Mouse (Mus musculus) testis, adult 2 months (tissue): ENCODE data around the gene Map2k4. TPM values are rescaled to one million over a fixed set of nuclear protein-coding genes. Genes with fewer than 3 reads are reported as not detected.

Experiments
- H3K27ac ChIP-seq: fragments of 200-500 bp; 2 replicates; pipeline ENCODE4 v1.5.1; 2012; ENCODE audit warnings: low read depth, low read length; ENCODE audit not compliant: control insufficient read depth, insufficient read depth
- H3K27me3 ChIP-seq: fragments of 200-500 bp; 2 replicates; pipeline ENCODE4 v1.6.1; 2012; ENCODE audit warnings: mild to moderate bottlenecking, low read length, moderate library complexity; ENCODE audit not compliant: control insufficient read depth, insufficient read depth
- H3K36me3 ChIP-seq: fragments of 200-500 bp; 2 replicates; pipeline ENCODE4 v1.6.1; 2012; ENCODE audit warnings: mild to moderate bottlenecking, low read length; ENCODE audit not compliant: control insufficient read depth, insufficient read depth
- H3K4me1 ChIP-seq: fragments of 200-500 bp; 2 replicates; pipeline ENCODE4 v1.6.1; 2012; ENCODE audit warnings: low read length; ENCODE audit not compliant: control insufficient read depth, insufficient read depth
- H3K4me3 ChIP-seq: fragments of 200-500 bp; 2 replicates; pipeline ENCODE4 v1.5.1; 2012; ENCODE audit warnings: low read depth, mild to moderate bottlenecking, low read length, moderate library complexity, mixed read lengths; ENCODE audit not compliant: control insufficient read depth
- CTCF ChIP-seq: fragments of 200-500 bp; IDR thresholded peaks from 2 replicates; pipeline ENCODE4 v1.5.1; 2012; ENCODE audit warnings: low read depth, mild to moderate bottlenecking, inconsistent platforms, low read length, moderate library complexity; ENCODE audit not compliant: control insufficient read depth, insufficient read depth, insufficient replicate concordance
- POLR2A ChIP-seq: fragments of 200-500 bp; IDR thresholded peaks from 2 replicates; pipeline ENCODE4 v1.6.1; 2012; ENCODE audit warnings: low read depth, mild to moderate bottlenecking, inconsistent platforms, low read length, moderate library complexity; ENCODE audit not compliant: control insufficient read depth
- polyA plus RNA-seq: library from polyadenylated mRNA; depleted of rRNA; stranded (reverse); fragments of >200 nt; gene quantifications from 2 replicates; pipeline ENCODE4 v1.2.3, GENCODE M21; 2012

The Map2k4 gene
- polyA plus RNA-seq, 1 experiment = 6.9 TPM

DNA sequence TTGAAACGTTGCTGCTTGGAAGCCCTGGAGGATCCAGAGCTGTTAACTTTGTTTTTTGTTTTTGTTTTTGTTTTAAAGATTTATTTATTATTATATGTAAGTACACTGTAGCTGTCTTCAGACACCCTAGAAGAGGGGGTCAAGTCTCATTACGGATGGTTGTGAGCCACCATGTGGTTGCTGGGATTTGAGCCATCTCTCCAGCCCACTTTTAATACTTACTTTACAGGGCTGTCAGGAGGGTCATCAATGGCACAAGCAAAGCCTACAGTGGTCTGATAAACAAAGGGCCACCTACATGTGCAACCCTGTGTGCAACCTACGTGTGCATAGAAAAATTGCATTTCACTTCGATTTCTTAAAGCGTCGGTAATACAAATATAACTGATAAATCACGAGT lies 19.5 kb upstream of the Map2k4 start:
- TF ChIP-seq POLR2A (no peak), CTCF (no peak)
- H3K27ac ChIP-seq = peak overlapping the region; percentile 91
- H3K27me3 ChIP-seq = no peaks in the 10 kb centered on the region
- H3K4me1 ChIP-seq = no peaks in the 10 kb centered on the region; the same call in 1 of the 2 replicates
- peak overlapping the region; percentile 94 for H3K4me3 ChIP-seq
- no peaks in the 10 kb centered on the region for H3K36me3 ChIP-seq

DNA sequence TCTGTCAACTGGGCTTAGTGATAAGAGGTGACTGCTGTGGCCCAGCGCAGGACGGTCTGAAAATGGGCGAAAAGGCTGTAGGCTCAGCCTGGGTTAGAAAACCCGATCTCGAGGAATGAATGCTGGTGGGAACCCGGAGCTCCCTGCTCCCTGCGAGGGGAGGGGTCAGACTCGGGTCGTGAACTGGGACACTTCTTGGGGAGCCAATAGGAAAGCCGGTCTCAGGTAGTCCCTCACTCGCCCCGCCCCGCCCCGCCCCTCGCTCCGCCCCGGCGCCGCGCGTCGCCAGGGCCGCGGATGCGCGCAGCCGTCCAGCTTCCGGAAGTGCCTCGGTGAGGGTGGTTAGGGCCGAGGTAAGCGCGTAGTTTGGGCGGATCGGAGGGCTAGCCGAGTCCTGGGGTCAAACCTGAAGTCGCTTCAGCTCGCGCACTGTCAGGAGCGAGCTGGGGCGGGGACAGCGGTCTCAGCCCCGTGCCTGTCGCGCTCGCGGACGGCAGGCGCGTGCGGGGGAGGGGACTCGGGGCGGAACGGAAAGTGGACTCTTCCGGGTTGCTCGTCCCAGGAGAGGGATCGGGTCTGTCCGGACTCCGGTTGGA lies 18.9 kb upstream of the Map2k4 start, which contains the start of gene Zkscan6:
TSS of gene Zkscan6 (plus strand) at position 267 of the 596 bp plus-strand sequence.
- H3K36me3 ChIP-seq = no peaks in the 10 kb centered on the region
- no peaks in the 10 kb centered on the region for H3K4me1 ChIP-seq
- no peaks in the 10 kb centered on the region for H3K27me3 ChIP-seq
- H3K4me3 ChIP-seq = peak within 1 kb of the TSS; percentile 94
- peak; percentile 75 for TF ChIP-seq POLR2A
- no peak for TF ChIP-seq CTCF
- H3K27ac ChIP-seq = peak within 1 kb of the TSS; percentile 91

DNA sequence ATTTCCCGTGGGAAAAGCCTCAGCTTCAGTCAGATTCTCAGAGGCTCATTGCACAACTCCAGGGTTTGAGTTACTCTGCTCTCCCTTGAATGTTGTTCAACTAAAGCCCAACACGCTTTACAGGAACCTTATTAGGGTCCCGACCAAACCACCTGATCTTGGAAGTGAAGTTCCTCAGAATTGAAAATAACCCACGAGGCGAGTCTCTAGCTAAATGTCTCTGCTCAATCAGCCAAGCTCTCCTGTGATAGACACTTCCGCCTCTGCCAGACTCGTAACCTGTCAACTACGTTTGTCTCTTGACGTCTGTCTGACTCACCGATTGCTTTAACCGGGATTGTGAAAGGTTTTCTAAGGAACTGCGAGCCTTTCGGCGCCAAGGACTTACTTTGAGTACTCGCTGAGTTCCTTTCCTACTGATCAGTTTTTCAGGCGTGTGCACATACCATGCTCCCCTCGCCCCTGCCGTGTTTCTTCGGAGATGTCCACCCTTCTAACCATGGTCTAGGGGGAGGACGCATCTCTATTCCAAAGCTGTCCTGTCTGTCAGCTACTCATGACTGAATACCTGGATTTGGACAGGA lies 18.3 kb upstream of the Map2k4 start:
- Histone ChIP-seq H3K27ac (peak overlapping the region; percentile 0; the same call in 1 of the 2 replicates), H3K27me3 (no peaks in the 10 kb centered on the region), H3K4me3 (peak overlapping the region; percentile 94), H3K36me3 (no peaks in the 10 kb centered on the region), H3K4me1 (no peaks in the 10 kb centered on the region)
- TF ChIP-seq POLR2A (no peak), CTCF (no peak)

DNA sequence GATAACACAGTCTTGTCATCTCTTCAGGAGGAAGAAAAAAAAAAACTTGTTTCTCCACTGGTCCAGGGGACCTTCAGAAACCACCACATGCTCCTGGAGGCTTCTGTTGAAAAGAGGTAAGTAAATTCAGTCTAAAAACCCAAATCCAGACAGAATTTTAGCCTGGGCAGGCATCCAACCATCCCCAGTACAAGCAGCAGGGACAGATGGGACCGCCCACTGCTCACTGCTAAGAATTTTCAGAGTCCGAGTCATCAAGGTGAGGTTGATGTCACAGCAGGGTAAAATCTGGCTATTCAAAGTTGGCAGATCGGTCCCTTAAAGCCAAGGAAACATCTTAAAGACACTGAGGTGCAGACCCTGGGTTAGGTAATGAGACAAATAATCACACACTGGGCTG lies 13.8 kb upstream of the Map2k4 start:
- Histone ChIP-seq H3K4me3 (no peak overlapping the region), H3K4me1 (no peaks in the 10 kb centered on the region), H3K27ac (no peak overlapping the region), H3K27me3 (no peaks in the 10 kb centered on the region), H3K36me3 (no peaks in the 10 kb centered on the region)
- TF ChIP-seq CTCF = no peak
- TF ChIP-seq POLR2A = no peak

DNA sequence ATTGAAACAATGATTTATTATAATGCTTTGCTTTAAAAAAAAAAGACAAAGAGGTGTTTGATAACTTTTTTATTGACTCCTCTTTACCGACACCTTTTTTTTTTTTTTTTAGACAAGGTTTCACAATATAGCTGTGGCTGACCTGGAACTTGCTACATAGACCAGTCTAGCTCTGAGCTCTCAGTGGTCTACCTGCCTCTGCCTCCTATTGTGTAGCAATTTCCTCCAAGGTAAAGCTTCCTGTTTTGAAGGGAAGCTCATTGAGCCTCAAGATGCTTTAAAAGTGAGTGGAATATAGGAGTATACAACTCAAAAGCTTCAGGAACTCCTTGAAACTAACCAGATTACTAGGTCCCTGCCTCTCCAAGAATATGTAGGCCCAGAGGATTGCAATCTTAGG lies 7.8 kb upstream of the Map2k4 start:
- H3K4me3 ChIP-seq = no peak overlapping the region
- H3K27ac ChIP-seq = no peak overlapping the region
- H3K4me1 ChIP-seq = no peaks in the 10 kb centered on the region
- TF ChIP-seq CTCF (no peak), POLR2A (no peak)
- no peaks in the 10 kb centered on the region for H3K36me3 ChIP-seq
- no peaks in the 10 kb centered on the region for H3K27me3 ChIP-seq

DNA sequence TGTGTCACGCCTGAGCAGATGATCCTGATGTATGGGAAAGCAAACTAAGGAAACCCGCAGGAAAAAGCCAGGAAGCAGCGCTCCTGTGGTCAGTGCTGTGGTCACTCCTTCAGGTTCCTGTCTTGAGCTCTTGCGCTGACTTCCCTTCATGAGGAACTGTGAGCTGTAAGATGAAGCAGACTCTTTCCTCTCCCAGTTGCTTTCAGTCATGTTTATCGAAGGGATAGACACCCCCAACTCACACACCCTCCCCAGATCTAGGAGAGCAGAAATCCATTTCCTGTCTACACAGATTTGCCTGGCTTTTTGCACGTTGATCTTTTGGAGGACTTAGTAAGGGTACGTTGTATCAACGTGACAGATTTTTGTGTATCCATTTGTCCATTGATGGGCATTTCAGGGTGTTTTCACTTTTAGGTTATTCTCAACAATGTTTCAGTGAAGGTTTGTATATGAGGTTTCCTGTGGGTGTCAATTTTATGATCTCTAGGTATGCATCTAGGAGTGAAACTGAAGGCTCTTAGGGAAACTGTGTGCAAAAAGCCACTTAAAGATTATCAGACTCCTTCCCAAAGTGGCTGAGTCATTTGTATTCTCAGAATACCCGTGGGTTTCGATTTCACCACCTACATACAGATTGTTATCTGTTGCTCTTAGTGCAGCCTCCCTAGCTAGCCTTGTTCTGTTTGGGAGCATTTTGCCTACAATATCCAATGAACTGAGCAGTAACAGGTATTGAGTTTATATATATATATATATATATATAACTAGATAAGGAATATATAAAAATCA lies 6.5 kb upstream of the Map2k4 start:
- no peaks in the 10 kb centered on the region for H3K27me3 ChIP-seq
- TF ChIP-seq POLR2A (no peak), CTCF (no peak)
- no peak overlapping the region for H3K27ac ChIP-seq
- no peaks in the 10 kb centered on the region for H3K36me3 ChIP-seq
- no peaks in the 10 kb centered on the region for H3K4me1 ChIP-seq
- H3K4me3 ChIP-seq = no peak overlapping the region

DNA sequence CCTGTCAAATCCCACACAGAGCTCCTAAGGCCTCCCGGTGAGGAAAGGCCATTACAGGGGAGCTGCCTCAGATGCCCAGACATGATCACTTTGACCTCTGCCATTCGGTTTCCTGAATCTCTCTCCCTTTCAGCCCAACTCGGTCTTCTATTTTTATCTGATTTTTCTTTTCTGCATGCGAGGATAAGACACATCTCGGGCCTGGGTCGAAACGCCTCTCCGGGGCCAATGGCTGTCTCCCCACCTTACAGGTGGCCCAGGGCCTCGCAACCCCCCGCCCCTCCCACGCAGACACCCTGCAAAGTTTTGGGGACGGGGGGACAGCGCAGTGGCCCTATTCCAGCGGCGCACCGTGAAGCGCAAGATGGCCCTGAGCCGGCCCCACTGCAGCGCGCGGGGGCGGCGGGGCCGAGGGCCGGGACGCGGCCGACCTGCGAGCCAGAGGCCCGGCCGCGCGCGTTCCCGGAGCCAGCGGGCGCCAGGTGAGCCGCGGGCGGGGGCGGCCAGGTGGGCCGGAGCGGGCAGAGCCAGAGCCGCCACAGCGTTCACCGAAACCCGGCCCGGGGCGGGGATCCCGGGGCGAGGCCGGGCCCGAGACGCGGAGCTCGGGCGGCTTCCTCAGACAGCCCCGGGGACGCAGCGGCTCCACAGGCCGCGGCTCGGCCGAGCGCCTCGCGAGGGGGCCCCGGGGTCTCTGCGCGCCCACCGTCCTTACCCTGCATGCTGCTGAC lies 511 bp downstream of the Map2k4 start:
- no peaks in the 10 kb centered on the region for H3K4me1 ChIP-seq
- no peak overlapping the region for H3K27ac ChIP-seq
- H3K4me3 ChIP-seq = peak overlapping the region; percentile 84
- H3K27me3 ChIP-seq = no peaks in the 10 kb centered on the region
- TF ChIP-seq POLR2A (no peak), CTCF (no peak)
- no peaks in the 10 kb centered on the region for H3K36me3 ChIP-seq
